Mouse (Mus musculus): ENCODE results near the gene Lrig1.

The Lrig1 gene

DNA sequence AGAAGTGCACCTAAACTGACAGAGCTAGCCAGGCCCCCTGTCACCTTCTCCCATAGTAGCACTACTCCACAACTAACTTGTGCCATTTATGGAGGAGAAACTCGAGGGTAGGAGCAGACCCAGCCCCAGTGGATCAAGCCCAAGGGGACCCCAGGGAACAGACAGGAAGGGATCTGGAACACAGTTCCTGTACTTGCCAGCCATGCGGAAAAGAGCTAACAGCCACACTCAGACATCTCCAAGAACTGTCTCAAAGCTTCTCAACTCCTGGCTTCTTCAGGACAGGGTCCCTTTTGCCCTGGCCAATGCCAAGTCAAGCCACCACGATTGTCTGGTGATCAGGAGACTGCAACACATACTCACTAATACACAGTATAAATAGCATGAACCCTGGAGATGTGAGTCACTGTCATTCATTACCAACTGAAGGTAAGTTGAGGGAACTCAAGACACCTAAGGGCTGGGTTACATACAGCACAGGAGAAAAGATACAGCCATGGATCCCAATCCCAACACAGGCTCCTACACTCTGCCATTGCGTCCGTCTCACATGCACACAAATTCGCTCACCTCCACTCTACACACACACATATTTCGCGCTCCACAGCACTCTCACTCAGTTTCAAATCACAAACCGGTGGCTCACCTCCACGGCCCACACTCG is 1.3 kb downstream of the Lrig1 start:
- DNase-seq (ENCODE audit: low spot score in 2 of 2), result no peak

DNA sequence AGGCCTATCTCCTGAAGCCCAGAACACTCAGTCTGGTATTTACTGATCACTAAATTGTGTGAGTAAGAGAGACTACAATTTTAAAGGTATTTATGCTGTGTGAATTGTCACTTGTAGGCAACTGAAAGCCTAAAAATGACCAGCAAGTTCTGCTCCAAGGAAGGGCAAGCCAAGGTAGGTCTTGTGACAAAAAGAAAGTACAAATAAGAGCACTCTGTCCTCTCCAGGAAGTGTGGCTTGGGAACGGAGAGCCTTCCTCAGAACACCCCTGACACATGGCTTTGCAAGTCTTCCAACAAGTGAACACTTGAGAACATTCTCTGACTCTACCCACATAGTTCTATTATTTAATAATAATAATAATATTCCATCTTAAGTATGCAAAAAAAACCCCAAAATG is 2.5 kb downstream of the Lrig1 start:
- DNase-seq (ENCODE audit: low spot score in 2 of 2), result no peak

DNA sequence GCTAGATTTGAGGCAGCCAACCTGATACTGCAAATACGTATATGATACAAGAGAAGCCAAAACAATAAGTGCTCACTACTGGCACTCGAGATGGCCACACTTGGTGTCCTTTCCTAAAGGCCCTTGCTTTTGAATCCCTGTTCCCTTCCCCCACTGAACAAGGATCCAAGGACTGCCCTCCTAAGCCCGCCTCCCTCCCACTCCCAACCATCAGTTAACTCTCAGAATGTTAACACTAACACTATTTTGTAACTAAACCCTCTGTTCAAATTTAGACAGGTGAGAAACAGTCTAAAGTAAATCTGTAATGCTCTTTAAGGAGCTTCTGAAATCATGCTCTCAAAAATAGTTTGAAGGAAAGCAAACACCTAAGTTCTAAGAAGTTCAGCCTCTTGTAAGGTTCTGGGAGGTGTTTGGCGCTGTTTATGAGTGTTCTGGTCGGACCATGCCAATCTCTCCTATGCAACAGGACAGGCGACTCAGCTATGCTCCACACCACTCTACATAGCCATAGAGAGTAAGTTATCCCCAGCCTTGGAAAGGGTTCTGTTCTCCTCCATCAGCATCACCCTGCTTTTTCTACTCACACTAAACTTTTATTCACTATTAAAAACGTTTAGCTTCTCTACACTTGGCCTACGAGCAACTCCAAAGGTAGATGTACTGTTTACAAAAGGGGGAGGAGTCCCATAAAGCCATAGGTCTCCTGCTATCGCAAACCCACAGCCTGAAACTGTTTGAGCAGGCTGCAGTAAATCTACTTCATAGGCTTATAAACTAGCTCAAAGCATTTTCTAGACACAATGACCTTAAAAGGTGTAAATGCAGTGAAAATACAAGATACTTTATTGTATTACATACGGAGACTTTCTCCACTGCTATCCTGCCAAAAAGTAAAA is 3.5 kb downstream of the Lrig1 start:
- DNase-seq (ENCODE audit: low spot score in 2 of 2), result no peak

DNA sequence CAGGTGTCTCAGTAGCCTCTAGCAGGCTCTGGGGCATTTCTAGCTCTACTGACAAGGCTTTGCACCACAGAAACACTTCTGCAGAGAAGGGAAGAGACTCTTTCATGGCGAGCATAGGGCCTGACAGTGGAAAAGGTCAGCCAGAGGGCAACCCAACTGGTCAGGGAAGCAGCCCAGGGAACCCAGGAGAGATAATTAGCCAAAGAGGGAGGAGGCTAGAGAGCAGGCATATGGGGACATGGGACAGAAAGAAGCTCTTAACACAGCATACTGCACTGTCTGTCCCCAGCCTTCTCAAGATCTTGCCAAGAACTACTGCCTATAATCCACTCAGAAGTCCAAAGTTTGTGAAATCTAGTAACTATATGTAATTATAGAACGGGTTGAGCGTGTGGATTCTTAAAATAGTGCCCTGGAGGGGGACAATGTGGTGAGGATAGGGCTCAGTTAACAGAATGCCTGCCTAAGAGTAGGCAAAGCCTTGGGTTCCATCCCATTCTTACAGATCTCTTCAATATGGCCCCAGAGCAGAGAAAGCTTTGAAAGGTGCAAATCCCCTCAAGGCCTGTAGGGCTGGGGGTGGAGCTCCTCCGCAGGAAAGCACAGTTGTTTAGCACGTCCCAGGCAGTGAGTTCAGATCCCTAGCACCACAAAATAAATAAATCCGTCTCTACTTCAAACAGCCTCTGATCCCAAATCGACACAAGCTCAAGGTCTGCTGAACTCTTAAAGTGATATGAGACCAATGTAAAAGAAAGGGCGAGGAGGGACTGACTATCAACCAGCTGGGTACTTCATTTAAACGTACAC is 4.6 kb downstream of the Lrig1 start:
- DNase-seq (ENCODE audit: low spot score in 2 of 2), result no peak

DNA sequence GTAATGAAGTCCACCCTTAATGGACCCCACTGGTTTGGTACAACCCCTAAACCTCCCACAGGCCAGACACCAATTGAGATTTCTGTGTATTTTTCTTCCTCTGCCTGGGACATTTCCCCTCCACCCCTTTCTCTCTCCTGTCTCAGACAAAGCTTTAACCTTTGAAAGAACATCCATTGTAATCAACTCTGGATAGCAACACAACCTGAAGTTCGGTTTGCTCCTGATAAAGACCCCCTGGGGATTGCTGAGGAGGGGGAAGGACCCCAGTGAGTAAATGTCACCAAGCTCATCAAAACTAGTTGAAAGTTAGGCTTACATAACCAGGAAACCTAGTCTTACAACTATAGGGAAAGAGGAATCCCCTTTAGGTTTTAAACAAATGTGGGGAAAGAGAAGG is 5.5 kb downstream of the Lrig1 start:
- no peak for DNase-seq (ENCODE audit: low spot score in 2 of 2)

GRCm38 (mm10) chr6:94693091-94693490 is 6.9 kb downstream of the Lrig1 start:
- no peak for DNase-seq (ENCODE audit: low spot score in 2 of 2)

GRCm38 (mm10) chr6:94692003-94692402 is 8.0 kb downstream of the Lrig1 start:
- DNase-seq (ENCODE audit: low spot score in 2 of 2), result no peak

- no peak for DNase-seq (ENCODE audit: low spot score in 2 of 2)
Observed at GRCm38 (mm10) chr6:94690247-94690646, 9.7 kb downstream of the Lrig1 start.

DNA sequence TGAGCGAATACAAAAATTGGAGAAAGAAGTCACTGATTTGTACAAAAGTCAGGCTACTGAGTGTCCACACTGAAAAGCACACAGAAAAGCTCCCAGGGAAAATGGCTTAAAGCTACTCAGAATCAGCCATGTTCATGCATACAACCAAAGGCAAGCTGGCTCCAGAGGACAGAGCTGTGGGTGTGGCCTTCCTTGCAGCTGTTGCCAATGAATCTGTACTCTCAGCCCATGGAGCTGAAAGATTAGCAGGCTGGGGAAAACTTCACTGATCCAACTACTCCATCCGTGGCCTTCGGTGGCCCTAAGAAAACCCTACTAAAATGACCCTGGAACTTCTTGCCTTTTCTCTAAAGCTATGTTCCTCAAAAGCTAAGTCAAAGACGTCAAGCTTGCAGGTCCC is 11.2 kb downstream of the Lrig1 start:
- no peak for DNase-seq (ENCODE audit: low spot score in 2 of 2)

DNA sequence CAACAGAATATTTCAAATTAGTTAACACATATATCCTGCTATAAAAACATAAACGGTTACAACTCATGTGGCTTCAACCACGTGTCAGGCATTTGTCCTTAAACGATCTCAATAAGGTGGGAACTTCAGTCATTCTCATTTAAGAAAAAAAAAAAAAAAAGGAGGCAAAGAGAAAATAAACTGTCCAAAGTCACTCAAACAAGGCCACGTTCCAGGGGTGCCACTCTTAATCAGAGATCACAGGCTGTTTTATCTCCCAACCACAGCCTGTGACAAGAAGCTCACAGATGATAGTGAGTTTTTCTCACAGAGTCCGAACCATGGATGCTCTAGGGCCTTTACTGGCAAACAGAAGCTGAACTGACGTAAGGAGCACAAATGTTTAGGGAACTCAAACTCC is 13.9 kb downstream of the Lrig1 start:
- no peak for DNase-seq (ENCODE audit: low spot score in 2 of 2)

DNA sequence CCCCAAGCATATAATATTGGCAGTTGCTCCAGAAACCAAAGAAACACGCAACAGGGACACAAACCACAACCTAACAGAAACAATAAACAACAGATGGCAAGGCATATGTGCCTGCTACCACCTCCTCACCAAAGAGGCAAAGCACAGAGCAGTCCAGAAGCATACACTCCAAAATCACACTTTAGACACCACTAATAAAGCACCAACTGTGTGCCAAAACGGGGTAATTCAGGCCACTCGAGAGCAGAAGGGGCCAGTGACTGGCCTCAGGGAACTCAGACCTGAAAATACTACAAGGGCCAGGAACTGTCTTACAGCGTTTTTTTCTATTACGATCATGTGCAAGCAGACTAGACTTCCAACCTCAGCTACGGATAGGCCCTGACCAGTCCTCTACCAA is 14.3 kb downstream of the Lrig1 start:
- DNase-seq (ENCODE audit: low spot score in 2 of 2), result no peak

GRCm38 (mm10) chr6:94684844-94685557 is 15.0 kb downstream of the Lrig1 start:
- DNase-seq (ENCODE audit: low spot score in 2 of 2), result no peak

DNA sequence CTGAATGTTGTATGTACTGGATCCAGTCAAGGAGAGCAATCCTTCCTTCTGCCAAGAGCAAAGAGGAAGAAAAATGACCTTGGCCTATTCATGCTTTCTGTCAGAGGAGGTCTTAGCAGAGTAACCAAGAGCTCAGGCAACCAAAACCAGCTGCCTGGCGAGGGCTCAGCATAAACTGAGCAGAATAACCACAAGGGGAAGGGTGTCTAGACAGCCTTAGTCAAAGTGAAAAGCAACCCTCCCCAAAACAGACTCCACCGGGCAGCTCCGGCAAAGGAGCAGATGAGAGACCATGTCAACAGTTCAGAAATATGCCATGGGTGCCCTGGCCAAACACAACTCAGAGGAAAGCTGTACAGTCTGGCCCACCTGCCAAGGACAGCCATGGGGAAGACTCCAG is 16.3 kb downstream of the Lrig1 start:
- DNase-seq (ENCODE audit: low spot score in 2 of 2), result no peak

- DNase-seq (ENCODE audit: low spot score in 2 of 2), result no peak
Observed at GRCm38 (mm10) chr6:94682270-94682618, 17.7 kb downstream of the Lrig1 start.

DNA sequence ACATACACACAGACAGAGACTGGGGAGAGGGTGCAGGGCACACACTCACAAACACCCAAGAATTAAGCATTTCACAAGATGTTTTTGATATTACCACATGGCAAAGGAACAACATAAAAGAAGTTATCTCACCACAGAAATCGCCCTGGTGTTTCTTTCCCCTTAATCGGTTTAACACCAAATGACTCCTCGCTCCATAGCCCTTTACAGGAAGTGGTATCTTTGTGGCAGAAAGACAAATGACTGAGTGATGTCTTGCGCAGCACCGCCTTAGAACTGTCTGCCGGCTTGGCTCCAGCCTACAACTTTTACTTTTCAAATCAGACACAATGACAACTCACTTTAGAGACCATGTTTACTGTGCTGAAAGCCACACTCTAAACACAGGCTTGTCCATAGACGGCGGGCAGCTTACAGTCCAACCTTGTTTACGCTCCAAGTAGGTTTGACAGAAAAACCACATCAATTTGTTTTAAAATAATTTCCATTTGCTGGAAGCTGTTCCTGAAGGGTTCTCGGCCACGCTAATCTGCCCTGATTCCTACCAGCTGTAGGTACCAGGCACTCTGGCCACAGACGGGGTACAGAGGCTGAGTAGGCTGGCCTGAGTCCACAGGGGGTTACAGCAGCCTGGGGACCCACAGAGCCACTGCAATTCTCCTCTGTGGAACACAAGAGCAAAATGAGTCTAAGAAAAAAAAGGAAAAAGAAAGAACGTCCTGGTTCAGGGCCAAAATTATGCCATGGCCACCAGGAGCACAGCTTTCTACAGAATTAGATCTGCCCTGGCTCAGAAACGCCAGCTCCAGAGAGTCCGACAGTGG is 18.3 kb downstream of the Lrig1 start:
- DNase-seq (ENCODE audit: low spot score in 2 of 2), result no peak

DNA sequence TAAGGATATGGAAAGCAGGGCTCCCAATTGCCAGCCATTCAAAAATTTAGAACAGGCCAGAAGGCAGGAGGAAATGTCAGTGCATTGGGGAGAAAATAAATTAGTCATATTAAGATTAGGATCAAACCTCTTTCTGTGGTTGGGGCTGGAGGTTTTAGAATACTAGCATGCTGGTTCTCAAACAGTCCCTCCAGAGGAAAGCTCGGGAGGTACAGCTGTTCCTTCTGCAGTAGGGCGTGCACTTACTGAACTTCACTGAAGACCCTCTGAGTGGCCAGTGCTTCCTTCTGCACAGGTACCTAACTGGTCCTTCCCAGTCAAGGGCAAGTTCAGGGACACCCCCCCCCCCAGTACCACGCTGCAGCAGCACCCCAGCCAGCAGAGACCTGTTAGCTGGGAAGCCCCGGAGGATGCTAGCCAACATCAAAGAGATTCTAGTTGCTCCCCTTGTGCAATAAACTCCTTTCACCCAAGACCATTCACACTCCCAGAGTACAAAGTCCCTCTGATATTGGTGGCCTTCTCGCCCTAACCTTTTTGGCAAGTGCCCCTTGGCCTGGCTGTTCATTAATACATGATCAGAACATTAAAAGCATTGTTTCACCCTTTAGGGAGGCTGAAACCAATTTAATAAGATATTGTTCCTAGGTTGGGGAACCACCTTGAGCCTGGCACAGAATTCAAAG is 19.1 kb downstream of the Lrig1 start:
- DNase-seq (ENCODE audit: low spot score in 2 of 2), result no peak

DNA sequence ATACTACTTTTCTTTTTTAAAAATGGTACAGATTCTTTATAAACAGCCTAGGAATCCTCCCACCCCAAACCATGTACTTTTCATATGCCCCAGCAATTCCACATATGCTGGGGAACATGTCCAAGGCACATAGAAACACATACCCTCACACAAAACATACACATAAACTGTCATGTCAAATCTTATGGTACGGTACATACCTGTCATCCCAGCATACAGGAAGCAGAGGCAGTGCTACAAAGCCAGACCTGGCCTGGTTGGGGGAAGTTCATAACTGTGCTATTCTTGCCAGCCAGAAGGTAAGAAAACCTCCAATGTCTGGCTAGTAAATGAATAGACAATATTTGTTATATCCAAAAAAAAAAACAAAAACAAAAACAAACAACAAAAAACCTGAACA is 20.7 kb downstream of the Lrig1 start:
- no peak for DNase-seq (ENCODE audit: low spot score in 2 of 2)

GRCm38 (mm10) chr6:94678377-94679164 is 21.4 kb downstream of the Lrig1 start:
- no peak for DNase-seq (ENCODE audit: low spot score in 2 of 2)

DNA sequence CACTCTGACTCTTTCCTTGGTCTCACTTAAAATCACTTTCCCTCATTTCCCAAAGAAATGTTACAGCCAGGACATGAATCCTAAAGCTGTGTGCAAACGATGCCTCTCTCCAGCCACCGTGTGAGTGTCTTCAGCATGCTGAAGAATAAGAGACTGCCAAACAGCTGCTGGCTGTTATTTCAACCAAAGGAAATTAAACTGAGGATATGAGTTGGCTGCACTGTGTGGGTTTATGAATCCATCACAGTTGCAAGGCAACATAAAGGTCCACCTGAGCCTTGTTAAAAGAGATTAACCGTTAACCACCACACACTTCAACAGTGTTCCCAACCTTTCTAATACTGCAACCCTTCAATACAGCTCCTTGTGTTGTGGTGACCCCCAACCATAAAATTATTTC is 22.5 kb downstream of the Lrig1 start:
- no peak for DNase-seq (ENCODE audit: low spot score in 2 of 2)

- no peak for DNase-seq (ENCODE audit: low spot score in 2 of 2)
Observed at GRCm38 (mm10) chr6:94676840-94677239, 23.1 kb downstream of the Lrig1 start.

All from urinary bladder, adult 18-20 months (tissue).